Mouse (Mus musculus): ENCODE data around the gene Eprs.

DNA sequence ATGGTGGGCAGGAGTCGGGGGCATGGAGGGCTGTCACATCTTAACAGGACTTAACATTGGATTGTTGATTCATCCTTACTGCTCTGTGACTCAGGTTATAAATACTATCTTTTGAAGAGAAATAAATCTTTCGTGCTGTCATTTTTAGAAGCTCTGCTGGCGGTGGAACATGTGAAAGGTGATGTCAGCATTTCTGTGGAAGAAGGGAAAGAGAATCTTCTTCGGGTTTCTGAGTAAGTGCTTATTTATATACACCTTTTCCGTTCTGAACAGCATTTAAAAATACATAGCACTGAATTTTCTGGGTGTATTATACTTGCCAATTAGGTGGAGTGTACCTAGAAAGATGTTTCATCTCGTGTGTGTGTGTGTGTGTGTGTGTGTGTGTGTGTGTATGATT, 4.5 kb downstream of the Eprs start:
- no peak for TF ChIP-seq POLR2A (IDR thresholded peaks at IDR 0.05; ENCODE audit: control insufficient read depth, low read depth, low read length)
- no peak for TF ChIP-seq CTCF (IDR thresholded peaks at IDR 0.05; ENCODE audit: control insufficient read depth, insufficient read depth, insufficient replicate concordance, low read depth, low read length)

All from testis, adult 2 months (tissue).